Mouse (Mus musculus) spleen, adult 2 months (tissue): ENCODE measurements around the gene Xpo1. TPM values are rescaled to one million over a fixed set of nuclear protein-coding genes. Genes with fewer than 3 reads are reported as not detected.

Source experiments
- DNase-seq, 2 experiments: peaks; one replicate each; pipeline versions ENCODE4 v3.0.0 to v3.0.0-alpha.2; 2012 to 2021; ENCODE audit warnings: low spot score in 2 of 2, low read depth in 1 of 2
- H3K27ac ChIP-seq: fragments of 200-500 bp; 2 replicates; pipeline ENCODE4 v1.5.1; 2012; ENCODE audit warnings: low read length, inconsistent platforms; ENCODE audit not compliant: insufficient read depth
- H3K27me3 ChIP-seq: fragments of 200-500 bp; 2 replicates; pipeline ENCODE4 v1.6.1; 2012; ENCODE audit warnings: mild to moderate bottlenecking, moderate library complexity, low read length, inconsistent platforms; ENCODE audit not compliant: control insufficient read depth, insufficient read depth
- H3K36me3 ChIP-seq: fragments of 200-500 bp; 2 replicates; pipeline ENCODE4 v1.6.1; 2012; ENCODE audit warnings: mild to moderate bottlenecking, low read length, inconsistent platforms; ENCODE audit not compliant: control insufficient read depth, insufficient read depth
- H3K4me1 ChIP-seq: fragments of 200-500 bp; 2 replicates; pipeline ENCODE4 v1.6.1; 2011; ENCODE audit warnings: inconsistent platforms; ENCODE audit not compliant: control insufficient read depth, insufficient read depth, insufficient read length
- H3K4me3 ChIP-seq: fragments of 200-500 bp; 2 replicates; pipeline ENCODE4 v1.5.1; 2011; ENCODE audit warnings: mild to moderate bottlenecking, inconsistent platforms; ENCODE audit not compliant: insufficient read depth, insufficient read length; ENCODE audit errors: extremely low read depth
- CTCF ChIP-seq: fragments of 200-500 bp; IDR thresholded peaks from 2 replicates; pipeline ENCODE4 v1.5.1; 2011; ENCODE audit warnings: mild to moderate bottlenecking, inconsistent platforms; ENCODE audit not compliant: insufficient read depth, insufficient read length, insufficient replicate concordance; ENCODE audit errors: extremely low read depth
- POLR2A ChIP-seq: fragments of 200-500 bp; IDR thresholded peaks from 2 replicates; pipeline ENCODE4 v1.6.1; 2011; ENCODE audit warnings: low read depth, low read length, inconsistent platforms
- WGBS: fragments of 180-500 bp; shearing (Covaris S2); methylation state at CpG from one replicate; pipeline ENCODE4 v1.1.7; 2018; 5-methylcytosine and 5-hydroxymethylcytosine counted together
- polyA plus RNA-seq: library from polyadenylated mRNA; depleted of rRNA; stranded (reverse); fragments of >200 nt; gene quantifications from 2 replicates; pipeline ENCODE4 v1.2.3, GENCODE M21; 2012; rRNA removed

Gene Xpo1
- polyA plus RNA-seq, result 3.9 and 4.5 TPM in 2 replicates

GRCm38 (mm10) chr11:23255427-23256193 is at the start of gene Xpo1:
Gene Xpo1, plus strand, starts transcription at chr11:23256041.
- peak; percentile 68 for TF ChIP-seq POLR2A
- peak; percentile 23; the same call in 1 of the 2 replicates for TF ChIP-seq CTCF
- under 1% methylated on average over 56 of the region's 60 CpGs for WGBS
- peak; percentile 98 to 99 for DNase-seq
- peaks cover 4% of the 10 kb centered on the region; the same call in 1 of the 2 replicates for H3K4me1 ChIP-seq
- H3K27ac ChIP-seq, result peak within 1 kb of the TSS; percentile 98
- H3K4me3 ChIP-seq, result peak within 1 kb of the TSS; percentile 100
- no peaks in the 10 kb centered on the region for H3K27me3 ChIP-seq
- no peaks in the 10 kb centered on the region for H3K36me3 ChIP-seq

GRCm38 (mm10) chr11:23209717-23210116 is 46.1 kb upstream of the Xpo1 start:
- no peak overlapping the region for H3K27ac ChIP-seq
- 86% methylated on average over 7 of the region's 7 CpGs for WGBS
- no peak for TF ChIP-seq POLR2A
- TF ChIP-seq CTCF, result no peak
- no peaks in the 10 kb centered on the region for H3K27me3 ChIP-seq
- no peak for DNase-seq
- no peaks in the 10 kb centered on the region for H3K36me3 ChIP-seq
- no peaks in the 10 kb centered on the region for H3K4me1 ChIP-seq
- no peak overlapping the region for H3K4me3 ChIP-seq

GRCm38 (mm10) chr11:23210590-23211510 is 45.0 kb upstream of the Xpo1 start:
- no peak overlapping the region for H3K27ac ChIP-seq
- no peaks in the 10 kb centered on the region for H3K4me1 ChIP-seq
- no peak for DNase-seq
- TF ChIP-seq CTCF, result no peak
- no peak for TF ChIP-seq POLR2A
- H3K27me3 ChIP-seq, result no peaks in the 10 kb centered on the region
- H3K4me3 ChIP-seq, result no peak overlapping the region
- no peaks in the 10 kb centered on the region for H3K36me3 ChIP-seq
- WGBS, result 26% methylated on average over 16 of the region's 16 CpGs

- Histone ChIP-seq H3K27ac (peak overlapping the region; percentile 53), H3K4me1 (no peaks in the 10 kb centered on the region), H3K36me3 (no peaks in the 10 kb centered on the region), H3K27me3 (no peaks in the 10 kb centered on the region), H3K4me3 (no peak overlapping the region)
- TF ChIP-seq POLR2A (no peak), CTCF (no peak)
- 53% methylated on average over 9 of the region's 9 CpGs for WGBS
- DNase-seq, result no peak
These were observed 38.4 kb upstream of the Xpo1 start for GRCm38 (mm10) chr11:23217430-23217829.

- H3K27me3 ChIP-seq, result no peaks in the 10 kb centered on the region
- no peak overlapping the region for H3K4me3 ChIP-seq
- WGBS, result 55% methylated on average over 4 of the region's 4 CpGs
- TF ChIP-seq CTCF, result no peak
- no peak for TF ChIP-seq POLR2A
- peaks cover 3% of the 10 kb centered on the region; the same call in 1 of the 2 replicates for H3K4me1 ChIP-seq
- H3K36me3 ChIP-seq, result no peaks in the 10 kb centered on the region
- DNase-seq, result no peak
- no peak overlapping the region for H3K27ac ChIP-seq
These were observed 19.8 kb upstream of the Xpo1 start for GRCm38 (mm10) chr11:23236015-23236414.

GRCm38 (mm10) chr11:23253931-23254330 is 1.9 kb upstream of the Xpo1 start:
- no peak for DNase-seq
- no peak overlapping the region for H3K27ac ChIP-seq
- no peaks in the 10 kb centered on the region for H3K36me3 ChIP-seq
- H3K4me1 ChIP-seq, result peaks cover 4% of the 10 kb centered on the region; the same call in 1 of the 2 replicates
- no peak for TF ChIP-seq POLR2A
- H3K27me3 ChIP-seq, result no peaks in the 10 kb centered on the region
- no peak overlapping the region for H3K4me3 ChIP-seq
- WGBS, result 93% methylated on average over 4 of the region's 4 CpGs

GRCm38 (mm10) chr11:23254548-23254947 is 1.3 kb upstream of the Xpo1 start:
- WGBS, result 74% methylated on average over 4 of the region's 4 CpGs
- H3K36me3 ChIP-seq, result no peaks in the 10 kb centered on the region
- TF ChIP-seq CTCF (no peak), POLR2A (no peak)
- DNase-seq, result no peak
- H3K27me3 ChIP-seq, result no peaks in the 10 kb centered on the region
- H3K27ac ChIP-seq, result peak overlapping the region; percentile 76; the same call in 1 of the 2 replicates
- 0 out of 2 replicates have a peak overlapping the region, but pooled peaks have one; percentile 100 for H3K4me3 ChIP-seq
- H3K4me1 ChIP-seq, result peaks cover 4% of the 10 kb centered on the region; the same call in 1 of the 2 replicates
